Mouse (Mus musculus): ENCODE data around the gene Top3a.

- TF ChIP-seq SRF (IDR thresholded peaks at IDR 0.05; ENCODE audit: control insufficient read depth, insufficient read length, low read depth) (no peak), POLR2A (IDR thresholded peaks at IDR 0.05; ENCODE audit: insufficient read length, low read depth) (no peak)
Observed at GRCm38 (mm10) chr11:60734206-60734605, 43.0 kb downstream of the Top3a start.

Measured in myocyte (in vitro differentiated cells).